Mouse (Mus musculus): ENCODE results near the gene Apol7a.

The Apol7a gene

DNA sequence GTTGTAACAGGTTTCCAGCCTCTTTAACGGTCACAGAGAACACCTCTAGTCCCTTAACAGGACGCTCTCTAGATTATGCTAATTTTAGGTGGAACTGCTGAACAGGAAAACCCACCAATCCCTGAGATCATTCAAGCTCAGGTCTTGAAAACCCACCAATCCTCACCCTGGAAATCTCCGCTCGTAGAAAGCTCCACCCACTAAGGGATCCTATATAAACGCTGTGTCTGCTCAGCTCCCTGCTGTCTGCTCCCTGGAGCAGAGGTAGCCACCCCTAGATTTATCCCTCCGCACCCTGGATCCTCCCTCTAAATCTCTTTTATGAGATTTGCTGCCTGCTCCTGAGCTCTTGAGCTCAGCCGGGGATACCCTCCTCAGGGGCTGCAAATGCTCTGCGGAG is 28.3 kb downstream of the Apol7a start:
- no peak for DNase-seq

DNA sequence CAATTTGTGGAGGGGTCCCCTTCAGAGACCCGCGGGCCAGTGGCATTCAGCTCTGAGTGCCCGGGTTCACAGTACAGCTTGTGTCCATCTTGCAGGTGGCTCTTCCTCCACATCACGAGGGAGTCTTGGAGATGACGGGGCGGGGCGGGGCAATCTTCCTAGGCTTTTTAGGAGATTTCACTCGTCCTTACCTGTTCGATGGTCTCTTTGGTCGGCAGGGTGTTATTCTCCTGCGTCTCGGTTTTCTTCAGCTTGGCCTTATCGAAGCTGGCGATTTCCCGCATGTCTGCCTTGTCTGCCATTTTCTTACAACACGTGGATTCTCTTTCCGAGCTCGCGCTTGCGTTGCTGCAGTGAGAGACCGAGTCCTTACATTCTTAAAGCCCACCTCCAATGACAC is 28.9 kb downstream of the Apol7a start:
- no peak for DNase-seq

DNA sequence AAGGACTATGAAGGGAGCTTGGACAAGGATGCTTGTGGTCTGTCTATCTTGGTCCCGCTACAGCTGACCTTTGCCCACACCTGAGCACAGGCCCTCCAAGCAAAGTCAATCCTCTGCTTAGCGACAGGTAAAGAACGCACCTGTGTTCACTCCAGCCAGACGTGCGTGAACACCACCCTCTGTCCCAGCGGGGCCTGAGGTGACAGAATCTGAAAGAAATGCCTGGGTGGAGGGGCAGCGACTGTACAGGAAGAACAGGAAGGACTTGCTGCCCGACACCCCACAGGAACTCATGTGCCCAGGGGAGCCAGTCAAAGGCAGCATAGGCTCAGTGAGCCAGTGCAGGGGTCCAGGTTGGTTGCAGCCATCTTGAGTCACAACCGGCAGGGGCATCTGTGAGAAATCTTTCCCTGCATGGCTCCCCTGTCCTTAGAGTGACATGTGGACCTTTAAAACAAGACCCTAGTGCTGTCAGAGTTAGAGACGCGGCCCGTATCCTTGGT is 30.0 kb downstream of the Apol7a start:
- DNase-seq: peak in 1 of 2 experiments; percentile 23

DNA sequence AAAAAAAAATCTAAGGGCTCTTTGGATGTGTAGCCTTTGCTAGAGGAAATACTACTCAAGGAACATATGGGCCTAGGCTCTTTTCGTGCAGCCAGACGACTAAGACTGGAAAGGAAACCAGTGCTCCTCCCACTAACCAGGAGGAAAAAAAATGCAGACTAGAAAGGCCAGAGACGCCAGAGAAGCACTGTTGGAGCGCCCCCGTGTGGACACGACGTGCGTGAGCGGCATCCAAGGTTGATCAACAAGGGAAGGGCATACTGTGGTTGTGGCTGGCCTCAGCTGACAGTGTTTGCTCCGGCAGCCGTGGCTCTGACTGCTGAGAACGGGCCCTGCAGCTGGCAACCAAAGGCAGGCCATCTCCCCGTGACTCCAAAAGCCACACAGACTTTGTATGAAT is 30.8 kb downstream of the Apol7a start:
- peak; percentile 98 to 99 for DNase-seq

DNA sequence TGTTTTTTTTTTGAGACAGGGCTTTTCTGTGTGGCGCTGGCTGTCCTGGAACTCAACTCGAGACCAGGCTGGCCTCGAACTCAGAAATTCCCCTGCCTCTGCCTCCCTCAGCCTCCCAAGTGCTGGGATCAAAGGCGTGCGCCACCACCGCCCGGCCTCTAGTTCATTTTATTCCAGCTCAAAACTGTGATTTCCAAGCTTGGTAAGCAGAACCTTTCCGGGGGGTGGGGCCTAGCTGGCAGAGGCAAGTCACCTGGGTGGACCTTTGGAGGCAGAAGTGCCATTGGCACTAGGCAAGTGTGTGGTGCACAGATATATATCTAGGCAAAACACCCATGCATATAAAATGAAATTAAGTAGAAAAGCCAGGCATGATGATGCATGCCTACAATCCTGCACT is 31.4 kb downstream of the Apol7a start:
- peak in 1 of 2 experiments; percentile 61 for DNase-seq

DNA sequence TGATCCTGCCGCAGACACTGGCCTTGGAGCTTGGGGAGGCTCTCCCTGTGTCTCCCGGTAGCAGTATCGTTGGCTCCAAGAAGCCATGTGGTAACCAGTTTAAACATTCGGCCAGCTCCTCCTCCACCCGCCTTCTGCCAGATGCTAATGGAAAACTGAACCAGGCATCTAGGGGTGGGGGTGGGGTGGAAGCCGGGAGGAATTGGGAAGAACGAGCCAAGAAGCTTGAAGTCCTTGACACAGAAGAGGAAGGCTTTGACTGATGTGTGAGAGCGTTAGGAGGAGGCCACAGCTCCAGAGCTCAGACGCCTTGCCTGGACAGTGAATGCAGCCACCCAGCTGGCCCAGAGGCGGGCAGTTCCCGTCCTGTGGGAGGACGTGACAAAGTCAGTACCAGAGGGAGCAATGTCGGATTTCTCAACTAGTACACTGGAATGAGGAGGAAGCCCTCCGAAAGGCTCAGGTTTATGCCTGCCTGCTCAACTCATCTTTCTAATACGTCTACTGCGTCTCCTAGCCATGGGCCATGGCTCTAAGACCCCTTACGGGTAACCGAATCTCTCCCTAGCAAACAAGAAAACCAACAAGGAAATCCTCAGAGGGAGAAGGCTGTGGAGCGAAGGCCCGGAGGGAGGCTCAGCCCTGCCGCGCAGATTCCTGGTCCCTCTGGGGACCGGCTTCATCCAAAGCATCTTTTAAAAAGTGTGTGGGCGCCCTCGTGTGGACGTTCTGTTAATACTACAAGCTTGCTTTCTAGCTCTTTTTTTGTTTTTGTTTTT is 32.0 kb downstream of the Apol7a start:
- peak; percentile 94 to 95 for DNase-seq

DNA sequence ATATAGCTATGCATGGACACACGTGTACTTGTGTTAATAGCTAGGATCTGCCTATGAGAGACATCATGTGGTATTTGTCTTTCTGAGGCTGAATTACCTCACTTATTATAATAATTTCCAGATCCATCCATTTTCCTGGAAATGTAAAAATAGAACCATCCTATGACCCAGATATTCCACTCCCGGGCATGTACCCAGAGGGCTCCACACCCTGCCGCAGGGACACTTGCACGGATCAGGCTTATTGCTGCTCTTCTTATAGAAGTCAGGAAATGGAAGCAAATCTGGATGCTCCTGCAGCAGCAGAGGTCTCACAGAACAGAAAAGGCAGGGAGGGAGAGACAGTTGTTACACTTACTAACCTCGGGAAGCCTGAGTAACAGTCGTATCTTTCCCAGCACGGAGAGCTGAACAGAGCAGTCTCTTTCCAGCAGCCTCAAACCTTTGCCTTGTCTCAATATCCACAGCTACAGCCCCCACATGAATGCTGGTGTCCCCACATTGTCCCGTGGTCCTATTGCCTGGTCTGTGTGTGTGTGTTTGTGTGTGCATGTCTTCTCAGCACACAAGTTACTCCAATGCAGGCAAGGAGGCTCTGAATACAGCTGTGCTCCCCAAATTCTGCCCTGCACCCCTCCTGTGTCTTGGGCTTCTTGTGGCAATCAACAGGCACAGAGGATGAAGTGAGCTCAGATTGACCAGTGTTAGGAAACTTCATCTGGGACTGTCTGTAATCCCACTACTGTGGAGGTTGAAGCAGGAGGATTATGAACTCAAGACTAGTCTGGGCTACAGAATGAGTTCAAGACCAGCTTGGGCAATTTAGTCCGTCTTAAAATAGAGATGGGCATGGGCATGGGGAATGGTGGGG is 33.0 kb downstream of the Apol7a start:
- no peak for DNase-seq

DNA sequence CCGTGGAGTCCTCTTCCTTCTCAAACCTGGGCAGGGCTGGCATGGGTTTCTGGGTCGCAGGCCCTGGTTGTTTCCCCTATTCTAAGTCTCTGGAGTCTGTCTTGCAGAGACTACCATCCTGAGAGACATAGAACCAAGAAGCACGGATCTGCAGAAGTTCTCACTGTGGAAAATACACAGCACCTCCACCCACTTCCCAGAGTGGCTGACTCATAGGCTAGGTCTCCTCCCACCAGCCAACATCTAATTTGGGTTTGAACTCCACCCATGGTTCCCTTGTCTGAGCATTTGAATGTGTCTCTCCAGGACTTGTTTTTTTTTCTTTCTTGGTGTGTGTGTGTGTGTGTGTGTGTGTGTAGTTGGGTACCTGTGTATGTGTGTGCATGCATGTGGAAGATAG is 34.9 kb downstream of the Apol7a start:
- DNase-seq: no peak

DNA sequence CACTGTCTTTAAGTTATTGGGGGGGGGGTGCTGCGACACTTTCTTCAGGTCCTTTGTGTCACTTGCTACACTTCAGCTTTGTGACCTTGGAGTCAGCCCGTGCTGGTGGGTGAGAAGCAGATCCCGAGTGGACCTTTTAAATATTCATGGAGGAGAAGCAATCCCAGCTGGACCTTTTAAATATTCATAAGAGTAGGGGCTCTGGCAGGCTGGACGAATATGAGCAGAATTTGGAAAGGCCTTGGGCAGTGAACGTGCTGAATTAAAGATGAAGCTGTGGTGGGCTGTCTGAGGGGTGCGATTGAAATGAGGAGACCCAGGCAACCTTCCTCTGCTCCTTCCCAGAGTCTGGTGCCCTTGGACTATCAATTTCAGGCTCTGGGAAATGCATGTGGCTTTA is 35.3 kb downstream of the Apol7a start:
- no peak for DNase-seq

DNA sequence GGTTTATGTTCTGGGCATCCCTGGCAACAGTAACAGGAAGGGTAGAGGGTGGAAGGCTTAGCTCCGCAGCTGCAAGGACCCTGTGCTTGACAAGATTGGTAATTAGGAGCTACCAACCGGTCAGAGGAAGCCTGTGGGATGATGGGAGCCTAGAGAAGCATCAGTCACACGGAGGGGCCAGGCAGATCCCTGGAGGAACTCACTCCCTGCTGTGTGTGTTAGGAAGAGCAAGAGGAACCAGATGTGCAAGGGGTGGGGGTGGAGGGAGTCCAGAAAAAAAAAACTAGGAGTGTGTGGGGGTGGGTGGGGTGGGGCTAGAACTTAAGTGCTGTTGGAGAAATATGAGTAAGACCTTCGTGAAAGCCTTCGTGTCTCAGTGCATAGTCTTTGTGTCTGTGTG is 36.0 kb downstream of the Apol7a start:
- DNase-seq: no peak

DNA sequence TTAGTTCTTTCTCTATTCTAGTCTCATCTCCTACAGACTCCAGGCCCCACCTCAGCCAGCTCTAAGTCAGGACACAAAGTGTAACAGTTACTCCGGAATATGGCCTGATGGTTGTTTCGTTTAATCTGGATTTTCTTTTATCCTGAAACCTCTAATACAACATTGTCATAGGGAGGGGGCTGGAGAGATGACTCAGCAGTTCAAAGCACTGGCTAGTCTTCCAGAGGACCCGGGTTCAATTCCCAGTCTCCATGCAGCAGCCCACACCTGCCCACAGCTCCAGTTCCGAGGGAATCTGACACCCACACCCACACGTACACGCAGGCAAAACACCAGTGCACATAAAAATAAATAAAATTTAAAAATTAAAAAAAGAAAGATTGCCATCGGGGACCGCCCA is 39.0 kb downstream of the Apol7a start:
- DNase-seq: no peak

DNA sequence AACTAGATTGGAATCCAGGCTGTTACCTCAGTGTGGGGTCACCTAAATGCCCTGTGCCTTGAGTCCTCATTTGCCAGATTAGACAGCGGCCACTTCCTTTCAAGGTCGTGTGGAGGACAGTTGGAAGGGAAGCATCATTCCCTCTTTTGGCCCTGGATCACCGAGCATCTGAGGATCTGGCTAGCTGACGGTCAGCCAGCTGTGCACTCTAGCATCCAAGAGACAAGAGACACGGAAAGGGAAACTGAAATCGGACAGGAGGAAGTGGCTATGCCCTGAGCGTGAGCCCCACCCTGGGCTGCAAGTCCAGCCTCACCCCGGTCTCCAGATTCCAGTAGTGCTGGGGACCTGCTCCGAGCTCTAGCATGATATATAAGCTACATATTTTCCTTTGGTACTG is 39.4 kb downstream of the Apol7a start:
- DNase-seq: peak; percentile 53 to 56

DNA sequence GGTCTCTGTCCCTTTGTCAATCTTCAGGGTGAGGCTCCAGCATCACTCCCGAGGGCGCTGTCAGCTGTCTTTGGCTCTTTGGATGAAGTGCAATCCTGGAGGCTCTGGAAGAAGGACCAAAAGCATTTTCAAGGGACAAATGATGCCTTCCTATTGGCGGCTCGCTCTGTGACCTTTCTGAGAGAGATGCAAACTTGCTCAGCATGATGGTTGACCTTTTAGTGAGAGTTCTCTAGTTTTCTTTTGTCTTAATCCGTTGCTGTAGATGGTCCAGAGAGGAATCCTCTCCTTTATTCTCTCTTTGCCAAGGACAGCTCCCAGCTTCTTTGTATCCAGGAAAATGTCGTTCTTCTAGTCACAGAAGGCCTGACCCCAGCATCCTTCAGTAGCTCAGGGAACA is 39.8 kb downstream of the Apol7a start:
- DNase-seq: no peak

DNA sequence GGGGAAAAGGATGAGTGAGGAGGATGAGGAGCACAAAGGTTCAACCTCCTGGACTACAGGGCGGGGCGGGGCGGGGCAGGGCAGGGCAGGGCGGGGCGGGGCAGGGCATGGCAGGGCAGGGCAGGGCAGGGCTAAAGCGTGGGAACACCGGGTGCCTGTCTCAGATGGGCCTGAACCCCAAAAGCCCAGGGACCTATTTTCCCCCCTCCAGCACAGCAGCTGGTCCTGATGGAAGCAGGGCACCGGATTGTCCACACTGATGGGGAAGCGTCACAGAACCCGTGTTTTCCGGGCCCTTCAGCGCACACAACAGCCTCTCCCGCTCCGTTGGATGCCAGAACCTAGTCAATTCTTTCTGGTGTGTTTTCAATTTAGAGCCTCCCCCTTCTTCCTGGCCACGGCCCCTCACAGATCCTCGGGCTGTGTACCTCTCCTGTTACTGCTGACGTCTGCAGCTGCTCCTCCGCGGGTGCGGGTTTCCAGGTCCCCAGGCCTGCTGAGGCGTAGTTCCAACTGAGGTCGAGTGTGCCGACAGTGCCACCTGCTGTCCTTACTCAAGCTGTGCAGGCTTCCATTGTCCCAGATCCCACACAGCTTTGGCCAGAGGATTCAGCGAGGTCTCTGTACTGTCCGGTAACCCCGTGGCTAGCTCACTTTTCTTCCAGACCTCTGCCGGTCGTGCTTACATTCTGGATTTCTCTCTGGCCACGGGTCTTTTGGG is 40.4 kb downstream of the Apol7a start:
- DNase-seq: peak; percentile 95

DNA sequence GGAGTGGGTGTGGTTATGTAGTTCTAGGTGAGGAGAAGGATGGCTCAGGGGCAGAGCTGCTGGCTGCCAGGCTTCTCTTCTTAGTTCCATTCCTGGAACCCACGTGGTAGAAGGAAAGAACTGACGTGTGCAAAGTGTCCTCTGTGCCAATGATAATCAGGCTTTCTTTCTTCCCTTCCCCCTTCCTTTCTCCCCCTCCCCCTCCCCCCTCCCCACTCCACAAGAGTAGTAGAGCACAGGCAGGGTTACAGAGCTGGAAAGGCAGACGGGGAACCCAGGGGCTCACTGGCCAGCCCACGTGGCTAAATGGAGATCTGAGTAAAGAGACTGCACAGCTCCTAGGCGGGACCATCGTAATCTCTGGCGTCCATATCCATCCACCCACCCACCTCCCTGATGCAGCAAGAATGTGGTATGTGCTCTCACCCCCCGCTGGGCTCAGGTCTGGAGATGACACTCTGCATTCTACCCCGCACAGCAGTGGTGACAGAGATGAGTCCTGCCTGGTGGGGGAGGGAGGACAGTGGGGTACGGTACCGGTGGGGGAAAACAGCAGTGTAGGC is 42.6 kb downstream of the Apol7a start:
- DNase-seq: peak; percentile 68 to 70

DNA sequence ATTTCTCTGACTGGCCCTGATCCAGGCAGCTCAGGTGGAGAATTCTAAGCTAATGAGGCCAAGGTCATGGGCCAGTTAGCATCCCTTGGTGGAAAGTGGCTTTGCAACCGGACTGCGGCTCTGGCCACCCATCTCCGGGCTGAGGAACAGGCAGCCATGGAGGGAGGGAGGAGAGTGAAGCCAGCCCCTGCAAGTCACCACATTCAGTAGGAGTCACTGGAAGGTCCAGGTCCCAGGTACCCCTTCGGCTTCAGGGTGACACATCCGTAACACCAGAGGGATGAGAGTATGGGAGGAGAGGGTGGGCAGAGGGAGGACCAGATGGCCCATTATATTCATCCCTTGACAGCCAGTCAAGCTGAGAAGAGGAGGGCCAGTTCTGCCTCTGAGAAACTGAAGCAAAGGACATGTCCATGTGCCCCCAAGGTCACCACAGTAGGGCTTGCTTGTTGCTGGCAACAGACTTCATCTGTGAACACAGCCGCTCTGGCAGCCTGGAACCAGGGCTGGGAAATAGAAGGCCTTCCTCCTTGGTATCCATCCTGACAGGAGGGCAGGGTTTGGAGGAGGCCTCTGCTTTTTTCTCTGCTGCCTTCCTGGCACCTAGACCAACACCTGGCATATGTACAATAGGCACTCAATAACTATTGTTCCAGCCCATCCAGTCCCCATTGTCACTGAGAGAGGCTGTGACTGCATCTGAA is 43.9 kb downstream of the Apol7a start:
- peak; percentile 84 to 86 for DNase-seq

DNA sequence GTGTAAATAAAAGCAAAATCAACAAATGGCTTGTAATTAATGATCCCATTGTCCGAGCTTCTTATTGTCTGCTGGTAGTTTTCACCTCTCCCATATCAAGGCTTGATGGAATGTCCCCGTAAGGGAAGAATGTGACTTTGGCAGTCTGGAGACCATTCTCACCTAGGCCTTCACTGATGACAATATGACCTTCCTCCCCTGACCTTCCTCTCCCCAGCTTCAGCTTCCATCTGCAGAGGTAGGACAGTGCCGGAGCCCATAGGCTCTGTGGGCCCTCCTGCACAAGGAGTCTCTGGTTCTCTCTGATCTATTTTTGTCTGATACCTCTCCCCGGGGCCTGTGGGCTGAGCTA is 44.4 kb downstream of the Apol7a start:
- DNase-seq: no peak

DNA sequence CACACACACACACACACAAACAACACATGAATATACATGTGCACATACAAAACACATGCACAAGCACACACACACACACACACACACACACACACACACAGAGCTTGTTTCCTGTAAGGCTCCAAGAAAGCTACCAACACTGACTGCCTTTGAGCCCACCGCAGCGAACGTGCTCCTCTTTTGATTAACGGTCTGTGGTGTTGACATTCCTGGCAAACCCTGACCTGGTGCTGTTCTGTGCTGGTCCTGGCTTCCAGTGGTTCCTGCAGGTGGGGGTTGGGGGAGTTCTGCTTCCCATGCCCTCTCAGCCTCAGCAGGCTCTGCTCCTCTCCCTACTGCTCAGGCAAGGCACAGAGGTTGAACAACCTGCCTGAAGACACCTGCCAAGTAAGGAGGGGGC is 45.1 kb downstream of the Apol7a start:
- no peak for DNase-seq

DNA sequence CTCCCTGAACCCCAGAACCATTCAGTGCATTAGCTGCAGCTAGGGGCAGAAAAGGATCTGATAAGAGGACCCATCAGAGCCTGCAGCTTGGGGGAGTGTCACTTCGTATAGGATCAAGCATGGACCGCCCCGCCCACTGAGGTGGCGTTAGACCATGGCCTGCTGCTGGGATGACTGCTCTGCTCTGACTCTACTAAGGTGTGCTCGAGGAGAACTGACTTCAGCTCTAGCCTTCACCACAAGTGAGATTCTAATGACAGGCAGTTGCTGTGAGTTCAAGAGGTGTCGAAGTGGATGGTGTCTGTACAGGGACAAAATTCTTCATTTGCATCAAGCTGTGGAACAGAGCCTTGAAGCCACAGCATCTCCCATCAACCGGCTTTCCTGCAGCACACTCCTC is 46.0 kb downstream of the Apol7a start:
- DNase-seq: no peak

DNA sequence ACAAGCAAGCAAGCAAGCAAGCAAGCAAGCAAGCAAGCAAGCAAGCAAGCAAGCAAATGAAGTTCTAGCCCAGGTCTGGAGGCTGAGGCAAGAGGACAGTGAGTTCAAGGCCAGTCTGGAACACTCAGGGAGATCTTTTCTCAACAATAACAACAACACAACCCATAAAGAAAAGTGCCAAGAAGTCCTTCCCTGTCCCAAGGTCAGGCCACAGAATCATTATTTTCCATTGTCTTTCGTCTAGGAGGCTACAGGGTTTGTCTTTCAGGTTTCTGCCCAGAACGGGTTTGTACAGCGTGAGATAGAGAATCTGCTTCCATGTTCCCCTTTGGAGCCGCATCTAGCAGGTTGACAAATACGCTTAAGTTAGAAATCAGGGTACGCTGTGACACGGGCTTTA is 48.8 kb downstream of the Apol7a start:
- no peak for DNase-seq

DNA sequence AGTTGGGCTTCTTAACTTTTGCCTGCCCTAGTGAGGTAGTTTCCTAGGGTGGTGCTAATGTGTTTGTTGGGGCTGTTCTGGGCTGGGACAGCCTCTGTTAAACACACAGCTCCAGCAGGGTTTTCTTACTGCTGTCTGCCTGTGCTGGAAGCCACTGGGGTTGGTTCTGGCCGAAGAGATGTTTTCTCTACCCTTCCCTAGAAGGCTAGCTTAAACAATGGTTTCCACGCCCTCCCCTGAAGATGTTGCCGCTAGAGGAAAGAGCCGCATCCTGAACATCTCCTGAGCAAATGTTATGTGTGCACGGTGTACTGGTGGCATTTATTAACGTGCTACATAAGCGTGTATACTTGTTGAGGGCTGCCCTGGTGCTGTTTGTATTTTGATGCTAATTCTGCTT is 50.8 kb downstream of the Apol7a start:
- no peak for DNase-seq
